Mouse (Mus musculus) liver, embryonic 11.5 days (tissue): ENCODE measurements around the gene Tekt1. TPM values are rescaled to one million over a fixed set of nuclear protein-coding genes. Genes with fewer than 3 reads are reported as not detected.
A peak's percentile ranks its signal among the peaks of the same experiment; 100 is the strongest.

Experiments used
- ATAC-seq: fragments of 200-750 bp; cut with Nextera tagmentation; replicated peaks from 2 replicates; pipeline ENCODE4 v1.8.0; 2017; ENCODE audit warnings: moderate number of reproducible peaks, mild to moderate bottlenecking, moderate TSS enrichment, moderate library complexity; ENCODE audit not compliant: low FRiP score
- DNase-seq: peaks from one replicate; pipeline ENCODE4 v3.0.0-alpha.2; 2017; ENCODE audit warnings: low spot score
- H3K27ac ChIP-seq: fragments of 300-500 bp; sonication (generic); 2 replicates; pipeline ENCODE4 v1.5.1; 2014; ENCODE audit warnings: mild to moderate bottlenecking, low read depth, low read length, control low read depth
- H3K27me3 ChIP-seq: fragments of 300-500 bp; sonication (generic); replicated peaks from 2 replicates; pipeline ENCODE4 v1.6.1; 2014; ENCODE audit warnings: low read length, mixed read lengths; ENCODE audit not compliant: control insufficient read depth, insufficient read depth
- H3K36me3 ChIP-seq: fragments of 300-500 bp; sonication (generic); 2 replicates; pipeline ENCODE4 v1.6.1; 2014; ENCODE audit warnings: mild to moderate bottlenecking, low read length, moderate library complexity, mixed read lengths; ENCODE audit not compliant: control insufficient read depth, insufficient read depth
- H3K4me1 ChIP-seq: fragments of 300-500 bp; sonication (generic); replicated peaks from 2 replicates; pipeline ENCODE4 v1.6.1; 2014; ENCODE audit warnings: low read length, mixed read lengths; ENCODE audit not compliant: control insufficient read depth, insufficient read depth
- H3K4me2 ChIP-seq: fragments of 300-500 bp; sonication (generic); 2 replicates; pipeline ENCODE4 v1.6.1; 2014; ENCODE audit warnings: mild to moderate bottlenecking, control low read depth, moderate library complexity
- H3K4me3 ChIP-seq: fragments of 300-500 bp; sonication (generic); 2 replicates; pipeline ENCODE4 v1.5.1; 2014; ENCODE audit warnings: low read depth, low read length, control low read depth
- H3K9ac ChIP-seq: fragments of 300-500 bp; sonication (generic); 2 replicates; pipeline ENCODE4 v1.6.1; 2014; ENCODE audit warnings: low read depth, low read length, control low read depth
- H3K9me3 ChIP-seq: fragments of 300-500 bp; sonication (generic); 2 replicates; pipeline ENCODE4 v1.6.1; 2016; ENCODE audit warnings: low read length, inconsistent platforms, mixed read lengths; ENCODE audit not compliant: control insufficient read depth
- WGBS: fragments of 180-500 bp; shearing (Covaris S2); extraction: QIAGEN DNeasy Blood & Tissue Kit; methylation state at CpG from one replicate; pipeline ENCODE4 v1.1.7; 2014; 5-methylcytosine and 5-hydroxymethylcytosine counted together
- polyA plus RNA-seq: library from polyadenylated mRNA; unstranded; fragments of >200 nt; fragmentation: Nextera tagmentation; extraction: Ambion mirVana; gene quantifications from 2 replicates; pipeline ENCODE4 v1.2.1, GENCODE M21; 2014

The Tekt1 gene
- polyA plus RNA-seq, 1 experiment from 2014 or later: 1.1 TPM

GRCm38 (mm10) chr11:72378222-72378621, 16.0 kb upstream of the Tekt1 start:
- Histone ChIP-seq H3K9me3 (no peaks in the 10 kb centered on the region), H3K4me2 (no peak overlapping the region), H3K27me3 (no peaks in the 10 kb centered on the region), H3K4me3 (no peak overlapping the region), H3K36me3 (no peaks in the 10 kb centered on the region), H3K9ac (no peak overlapping the region), H3K27ac (no peak overlapping the region), H3K4me1 (no peaks in the 10 kb centered on the region)
- DNase-seq: no peak
- 71% methylated on average over 7 of the region's 7 CpGs for WGBS
- no peak for ATAC-seq

GRCm38 (mm10) chr11:72376562-72376961, 14.3 kb upstream of the Tekt1 start:
- Histone ChIP-seq H3K27ac (no peak overlapping the region), H3K36me3 (no peaks in the 10 kb centered on the region), H3K4me3 (no peak overlapping the region), H3K9me3 (no peaks in the 10 kb centered on the region), H3K9ac (no peak overlapping the region), H3K27me3 (no peaks in the 10 kb centered on the region), H3K4me2 (no peak overlapping the region), H3K4me1 (no peaks in the 10 kb centered on the region)
- 58% methylated on average over 2 of the region's 2 CpGs for WGBS
- DNase-seq (no peak), ATAC-seq (no peak)

GRCm38 (mm10) chr11:72369904-72370672, 7.8 kb upstream of the Tekt1 start:
- ATAC-seq: no peak
- Histone ChIP-seq H3K9me3 (no peaks in the 10 kb centered on the region), H3K9ac (no peak overlapping the region), H3K27ac (no peak overlapping the region), H3K4me1 (no peaks in the 10 kb centered on the region), H3K36me3 (no peaks in the 10 kb centered on the region), H3K4me2 (no peak overlapping the region), H3K27me3 (0 out of 2 replicates have a peak, but pooled peaks cover 3% of the 10 kb centered on the region), H3K4me3 (no peak overlapping the region)
- DNase-seq: no peak
- 24% methylated on average over 12 of the region's 12 CpGs for WGBS

- no peak overlapping the region for H3K4me3 ChIP-seq
- H3K27ac ChIP-seq: no peak overlapping the region
- 65% methylated on average over 11 of the region's 11 CpGs for WGBS
- H3K9ac ChIP-seq: no peak overlapping the region
- no peak for ATAC-seq
- H3K27me3 ChIP-seq: 0 out of 2 replicates have a peak, but pooled peaks cover 3% of the 10 kb centered on the region
- DNase-seq: no peak
- H3K4me1 ChIP-seq: no peaks in the 10 kb centered on the region
- H3K36me3 ChIP-seq: no peaks in the 10 kb centered on the region
- H3K4me2 ChIP-seq: no peak overlapping the region
- H3K9me3 ChIP-seq: no peaks in the 10 kb centered on the region
Observed at GRCm38 (mm10) chr11:72367934-72368674, 5.9 kb upstream of the Tekt1 start.

- WGBS: 80% methylated on average over 9 of the region's 9 CpGs
- H3K27ac ChIP-seq: no peak overlapping the region
- no peak for ATAC-seq
Observed at GRCm38 (mm10) chr11:72366126-72366525, 3.9 kb upstream of the Tekt1 start.

GRCm38 (mm10) chr11:72364526-72364925, 2.3 kb upstream of the Tekt1 start:
- Histone ChIP-seq H3K27ac (no peak overlapping the region), H3K27me3 (0 out of 2 replicates have a peak, but pooled peaks cover 3% of the 10 kb centered on the region), H3K9ac (no peak overlapping the region), H3K4me1 (no peaks in the 10 kb centered on the region), H3K9me3 (no peaks in the 10 kb centered on the region), H3K4me2 (no peak overlapping the region), H3K36me3 (no peaks in the 10 kb centered on the region), H3K4me3 (no peak overlapping the region)
- WGBS: 88% methylated on average over 5 of the region's 5 CpGs
- DNase-seq: no peak
- ATAC-seq: no peak

More at GRCm38 (mm10) chr11:72366126-72366525, 3.9 kb upstream of the Tekt1 start:
- H3K27me3 ChIP-seq: 0 out of 2 replicates have a peak, but pooled peaks cover 3% of the 10 kb centered on the region
- H3K36me3 ChIP-seq: no peaks in the 10 kb centered on the region
- no peak overlapping the region for H3K4me3 ChIP-seq
- H3K9ac ChIP-seq: no peak overlapping the region
- no peaks in the 10 kb centered on the region for H3K4me1 ChIP-seq
- no peak overlapping the region for H3K4me2 ChIP-seq
- H3K9me3 ChIP-seq: no peaks in the 10 kb centered on the region
- DNase-seq: no peak

GRCm38 (mm10) chr11:72363523-72364240, 1.4 kb upstream of the Tekt1 start:
- no peaks in the 10 kb centered on the region for H3K4me1 ChIP-seq
- H3K9me3 ChIP-seq: no peaks in the 10 kb centered on the region
- H3K27ac ChIP-seq: no peak overlapping the region
- H3K9ac ChIP-seq: no peak overlapping the region
- DNase-seq (no peak), ATAC-seq (no peak)
- no peaks in the 10 kb centered on the region for H3K36me3 ChIP-seq
- H3K4me3 ChIP-seq: no peak overlapping the region
- WGBS: 79% methylated on average over 8 of the region's 8 CpGs
- no peaks in the 10 kb centered on the region for H3K27me3 ChIP-seq
- no peak overlapping the region for H3K4me2 ChIP-seq

- Histone ChIP-seq H3K27ac (no peak overlapping the region), H3K9me3 (no peaks in the 10 kb centered on the region), H3K4me2 (peak overlapping the region; percentile 76), H3K9ac (peak overlapping the region; percentile 44), H3K4me1 (no peaks in the 10 kb centered on the region), H3K4me3 (peak overlapping the region; percentile 42), H3K27me3 (no peaks in the 10 kb centered on the region), H3K36me3 (no peaks in the 10 kb centered on the region)
- peak; percentile 63 for DNase-seq
- WGBS: 12% methylated on average over 42 of the region's 42 CpGs
- ATAC-seq: peak; percentile 72
Observed at GRCm38 (mm10) chr11:72361385-72362346, 576 bp downstream of the Tekt1 start.
